Mouse (Mus musculus) CD4-positive, CD25-positive, alpha-beta regulatory T cell (primary cell): ENCODE results near the gene Rad51d. TPM values are rescaled to one million over a fixed set of nuclear protein-coding genes. Genes with fewer than 3 reads are reported as not detected.

Experiments used
- polyA plus RNA-seq: library from polyadenylated mRNA; unstranded; fragments of 100-300 nt; shearing (Covaris generic); gene quantifications from one replicate; pipeline ENCODE4 v1.2.1, GENCODE M21; 2017

Rad51d gene
- 30.1 TPM for polyA plus RNA-seq

GRCm38 (mm10) chr11:82890342-82890762, at the start of gene Rad51d:
TSS of gene Rad51d (minus strand) at chr11:82890614.

GRCm38 (mm10) chr11:82910250-82910649, 19.8 kb upstream of the Rad51d start, which contains the start of gene Unc45b:
TSS of gene Unc45b (plus strand) at chr11:82910550.

GRCm38 (mm10) chr11:82907651-82908607, 17.5 kb upstream of the Rad51d start, which contains the start of gene Nle1:
TSS of gene Nle1 (minus strand) at chr11:82908411.

GRCm38 (mm10) chr11:82891936-82892335, 1.5 kb upstream of the Rad51d start, which contains the start of gene Fndc8:
TSS of gene Fndc8 (plus strand) at chr11:82892124.

GRCm38 (mm10) chr11:82871031-82871446, 19.4 kb downstream of the Rad51d start, which contains the start of gene Rffl:
TSS of gene Rffl (minus strand) at chr11:82871210.

Other genes with a start within 250 kb of the Rad51d start
- gene Cct6b, start 126.3 kb downstream of the Rad51d start, polyA plus RNA-seq, result 0.19 TPM
- gene Zfp830, start 126.3 kb downstream of the Rad51d start, polyA plus RNA-seq, result 33.1 TPM
- 32.3 TPM for gene Lig3, start 109.5 kb downstream of the Rad51d start, polyA plus RNA-seq
- 20.4 TPM for gene Rffl, start 19.4 kb downstream of the Rad51d start, polyA plus RNA-seq
- gene Fndc8, start 1.5 kb upstream of the Rad51d start, polyA plus RNA-seq, result not detected
- 44.1 TPM for gene Nle1, start 17.8 kb upstream of the Rad51d start, polyA plus RNA-seq
- gene Unc45b, start 19.9 kb upstream of the Rad51d start, polyA plus RNA-seq, result 0.05 TPM
- gene Slfn5, start 60.7 kb upstream of the Rad51d start, polyA plus RNA-seq, result 46.8 TPM
- 14.0 TPM for gene Slfn9, start 101.2 kb upstream of the Rad51d start, polyA plus RNA-seq
- 112 TPM for gene Slfn8, start 130.2 kb upstream of the Rad51d start, polyA plus RNA-seq
- gene Slfn2, start 174.5 kb upstream of the Rad51d start, polyA plus RNA-seq, result 631 TPM
- gene Slfn1, start 226.2 kb upstream of the Rad51d start, polyA plus RNA-seq, result 258 TPM